Mouse (Mus musculus): ENCODE measurements at regions not wholly inside any gene's neighbourhood (a gene's known extent, or its start where the extent isn't known, plus 50 kb on each side); places are given as distances from the start of the nearest gene placed in this dataset.

DNA sequence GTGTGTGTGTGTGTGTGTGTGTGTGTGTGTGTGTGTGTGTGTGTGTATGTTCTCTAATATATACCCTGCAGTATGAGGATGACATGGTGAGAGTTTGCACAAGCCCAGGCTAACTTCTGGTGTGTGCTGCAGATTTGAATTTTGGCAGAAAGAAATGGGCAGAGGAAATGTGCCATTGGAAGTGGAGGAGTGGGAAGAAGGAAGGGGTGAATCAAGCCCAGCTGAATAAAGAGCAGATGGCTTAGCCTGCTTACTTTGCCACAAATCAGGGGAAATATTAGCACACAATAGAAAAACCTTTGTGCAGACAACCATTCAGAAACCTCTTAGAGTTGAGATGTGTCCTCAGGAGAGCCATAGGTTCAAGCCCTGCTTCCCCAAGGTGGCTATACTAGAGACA is 228.1 kb upstream of the Rgma start:
- Histone ChIP-seq H3K9me3 (ENCODE audit: control insufficient read depth, low read length) (no peaks in the 10 kb centered on the region), H3K27me3 (replicated peaks; ENCODE audit: control insufficient read depth, insufficient read depth, low read length) (no peaks in the 10 kb centered on the region), H3K9ac (ENCODE audit: low read depth, low read length) (no peak overlapping the region), H3K27ac (ENCODE audit: low read depth, low read length) (no peak overlapping the region), H3K4me2 (ENCODE audit: low read length) (no peak overlapping the region), H3K4me3 (ENCODE audit: low read length) (no peak overlapping the region), H3K36me3 (ENCODE audit: control insufficient read depth, insufficient read depth, low read length) (no peaks in the 10 kb centered on the region), H3K4me1 (ENCODE audit: control insufficient read depth, insufficient read depth, low read depth, low read length) (no peaks in the 10 kb centered on the region)
- ATAC-seq, result no peak

DNA sequence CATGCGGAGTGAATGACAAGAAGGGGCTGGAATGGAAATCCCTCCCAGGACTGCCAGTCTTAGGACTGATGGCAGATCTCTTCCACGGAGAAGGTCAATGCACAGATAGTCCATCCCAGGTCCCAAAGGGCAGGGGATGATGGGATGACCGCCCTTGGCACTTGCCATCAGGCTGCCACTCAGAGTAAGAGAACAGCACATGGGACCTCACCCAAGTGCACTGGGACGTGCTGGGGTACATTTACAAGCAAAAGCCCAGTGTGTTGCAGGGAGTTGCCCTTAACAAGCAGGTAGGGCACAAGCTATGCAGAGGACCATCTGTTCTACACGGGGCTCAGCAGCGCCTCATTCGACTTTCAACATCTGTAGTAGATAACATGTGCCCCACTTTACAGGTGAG is 224.9 kb upstream of the Rgma start:
- WGBS, result 73% methylated on average over 7 of the region's 7 CpGs
- Histone ChIP-seq H3K9ac (ENCODE audit: low read depth, low read length) (no peak overlapping the region), H3K27me3 (replicated peaks; ENCODE audit: control insufficient read depth, insufficient read depth, low read length) (no peaks in the 10 kb centered on the region), H3K4me1 (ENCODE audit: control insufficient read depth, insufficient read depth, low read depth, low read length) (no peaks in the 10 kb centered on the region), H3K4me3 (ENCODE audit: low read length) (no peak overlapping the region), H3K36me3 (ENCODE audit: control insufficient read depth, insufficient read depth, low read length) (no peaks in the 10 kb centered on the region), H3K9me3 (ENCODE audit: control insufficient read depth, low read length) (no peaks in the 10 kb centered on the region), H3K27ac (ENCODE audit: low read depth, low read length) (no peak overlapping the region), H3K4me2 (ENCODE audit: low read length) (no peak overlapping the region)
- no peak for ATAC-seq

DNA sequence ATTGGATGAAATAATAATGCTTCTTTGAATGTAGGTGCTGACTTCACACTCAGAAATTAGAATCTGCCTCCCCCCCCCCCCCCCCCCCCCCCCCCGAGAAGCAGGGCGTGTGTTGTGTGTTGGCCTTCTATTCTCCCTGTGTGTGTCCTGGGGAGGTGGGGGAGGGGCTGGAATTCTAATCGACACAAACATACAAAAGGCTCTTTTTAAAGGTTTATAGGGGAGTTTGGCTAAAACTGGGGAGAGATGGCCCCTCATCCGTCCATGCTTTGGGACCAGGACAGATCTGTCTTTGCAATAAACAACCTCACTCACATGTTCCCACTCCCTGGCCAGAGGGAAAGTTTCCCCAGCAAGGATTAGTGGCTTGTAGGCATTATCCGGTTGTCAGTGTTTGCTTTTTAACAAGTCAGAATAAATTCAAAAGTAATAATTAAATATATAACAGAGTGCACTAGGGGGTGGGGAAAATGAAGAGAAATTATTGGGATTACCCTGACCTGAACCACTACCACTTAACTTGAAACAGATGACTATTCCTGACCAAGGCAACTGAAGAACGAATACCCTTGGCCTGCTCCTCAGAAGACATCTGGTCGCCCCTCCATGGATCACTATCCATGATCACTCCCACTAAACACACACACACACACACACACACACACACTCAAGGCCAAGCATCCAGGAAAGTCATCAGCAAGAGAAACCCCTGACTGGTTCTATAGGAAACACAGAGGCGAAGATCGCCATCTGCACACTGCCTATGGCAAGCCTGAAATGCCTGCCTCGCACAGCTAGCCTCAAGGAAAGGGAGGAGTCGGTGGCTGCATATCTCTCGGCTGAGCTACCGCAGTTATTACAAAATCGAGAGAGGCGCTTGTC is 223.5 kb upstream of the Rgma start:
- Histone ChIP-seq H3K27ac (ENCODE audit: low read depth, low read length) (no peak overlapping the region), H3K9ac (ENCODE audit: low read depth, low read length) (no peak overlapping the region), H3K9me3 (ENCODE audit: control insufficient read depth, low read length) (no peaks in the 10 kb centered on the region), H3K27me3 (replicated peaks; ENCODE audit: control insufficient read depth, insufficient read depth, low read length) (no peaks in the 10 kb centered on the region), H3K36me3 (ENCODE audit: control insufficient read depth, insufficient read depth, low read length) (no peaks in the 10 kb centered on the region), H3K4me3 (ENCODE audit: low read length) (no peak overlapping the region), H3K4me2 (ENCODE audit: low read length) (no peak overlapping the region), H3K4me1 (ENCODE audit: control insufficient read depth, insufficient read depth, low read depth, low read length) (no peaks in the 10 kb centered on the region)
- 38% methylated on average over 13 of the region's 15 CpGs for WGBS
- no peak for ATAC-seq

DNA sequence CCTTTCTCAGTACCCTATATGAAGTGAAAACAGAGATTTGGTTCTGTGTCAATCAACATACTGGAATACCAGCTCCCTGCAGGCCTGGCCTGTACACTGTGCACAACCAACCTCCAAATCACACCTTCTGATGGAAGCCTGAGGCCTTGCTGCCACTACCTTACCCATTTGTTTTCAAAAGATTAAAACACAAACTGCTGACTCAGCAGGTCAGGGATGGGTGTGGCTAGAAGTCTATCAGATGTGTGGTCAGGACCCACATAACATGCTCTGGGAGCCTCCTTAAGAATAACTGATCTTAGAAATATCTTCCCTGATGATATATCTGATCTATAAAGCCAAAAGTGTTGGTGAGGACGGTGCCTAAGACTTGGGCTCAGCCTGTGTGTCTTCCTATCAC is 221.6 kb upstream of the Rgma start:
- Histone ChIP-seq H3K9me3 (ENCODE audit: control insufficient read depth, low read length) (no peaks in the 10 kb centered on the region), H3K27ac (ENCODE audit: low read depth, low read length) (no peak overlapping the region), H3K27me3 (replicated peaks; ENCODE audit: control insufficient read depth, insufficient read depth, low read length) (no peaks in the 10 kb centered on the region), H3K4me3 (ENCODE audit: low read length) (no peak overlapping the region), H3K4me2 (ENCODE audit: low read length) (no peak overlapping the region), H3K4me1 (ENCODE audit: control insufficient read depth, insufficient read depth, low read depth, low read length) (no peaks in the 10 kb centered on the region), H3K9ac (ENCODE audit: low read depth, low read length) (no peak overlapping the region), H3K36me3 (ENCODE audit: control insufficient read depth, insufficient read depth, low read length) (no peaks in the 10 kb centered on the region)
- 100% methylated on average over 1 of the region's 1 CpGs for WGBS
- no peak for ATAC-seq

- no peaks in the 10 kb centered on the region for H3K9me3 ChIP-seq (ENCODE audit: control insufficient read depth, low read length)
- no peaks in the 10 kb centered on the region for H3K4me1 ChIP-seq (ENCODE audit: control insufficient read depth, insufficient read depth, low read depth, low read length)
- WGBS, result 72% methylated on average over 5 of the region's 5 CpGs
- H3K4me2 ChIP-seq (ENCODE audit: low read length), result no peak overlapping the region
- ATAC-seq, result peak; percentile 48; the same call in 1 of the 2 replicates
- H3K27ac ChIP-seq (ENCODE audit: low read depth, low read length), result no peak overlapping the region
- H3K36me3 ChIP-seq (ENCODE audit: control insufficient read depth, insufficient read depth, low read length), result no peaks in the 10 kb centered on the region
- no peak overlapping the region for H3K9ac ChIP-seq (ENCODE audit: low read depth, low read length)
- H3K4me3 ChIP-seq (ENCODE audit: low read length), result no peak overlapping the region
- no peaks in the 10 kb centered on the region for H3K27me3 ChIP-seq (replicated peaks; ENCODE audit: control insufficient read depth, insufficient read depth, low read length)
These were observed 216.5 kb upstream of the Rgma start for GRCm38 (mm10) chr7:73158833-73159232.

DNA sequence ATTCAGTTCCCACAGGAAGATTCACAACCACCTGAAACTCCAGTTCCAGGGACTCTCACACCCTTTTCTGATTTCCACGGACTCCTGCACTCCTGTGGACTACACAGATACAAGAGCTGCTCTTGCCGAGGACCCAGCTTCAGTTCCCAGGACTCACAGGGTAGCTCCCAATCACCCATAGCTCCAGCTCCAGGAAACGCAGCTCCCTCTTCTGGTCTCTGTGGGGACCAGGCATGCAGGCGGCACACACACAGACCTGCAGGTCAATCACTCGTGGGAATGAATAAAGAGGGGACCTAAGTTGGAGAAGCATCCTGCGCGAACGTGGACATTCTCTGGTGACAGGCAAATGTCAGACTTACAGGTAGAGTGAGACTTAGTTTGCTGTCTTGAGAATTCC is 214.3 kb upstream of the Rgma start:
- Histone ChIP-seq H3K4me2 (ENCODE audit: low read length) (no peak overlapping the region), H3K27ac (ENCODE audit: low read depth, low read length) (no peak overlapping the region), H3K9me3 (ENCODE audit: control insufficient read depth, low read length) (no peaks in the 10 kb centered on the region), H3K27me3 (replicated peaks; ENCODE audit: control insufficient read depth, insufficient read depth, low read length) (no peaks in the 10 kb centered on the region), H3K4me3 (ENCODE audit: low read length) (no peak overlapping the region), H3K9ac (ENCODE audit: low read depth, low read length) (no peak overlapping the region), H3K4me1 (ENCODE audit: control insufficient read depth, insufficient read depth, low read depth, low read length) (no peaks in the 10 kb centered on the region), H3K36me3 (ENCODE audit: control insufficient read depth, insufficient read depth, low read length) (no peaks in the 10 kb centered on the region)
- WGBS, result 79% methylated on average over 8 of the region's 8 CpGs
- ATAC-seq, result no peak

GRCm38 (mm10) chr7:73163687-73164086 is 211.6 kb upstream of the Rgma start:
- no peaks in the 10 kb centered on the region for H3K9me3 ChIP-seq (ENCODE audit: control insufficient read depth, low read length)
- no peaks in the 10 kb centered on the region for H3K4me1 ChIP-seq (ENCODE audit: control insufficient read depth, insufficient read depth, low read depth, low read length)
- ATAC-seq, result no peak
- H3K27ac ChIP-seq (ENCODE audit: low read depth, low read length), result no peak overlapping the region
- no peak overlapping the region for H3K9ac ChIP-seq (ENCODE audit: low read depth, low read length)
- H3K36me3 ChIP-seq (ENCODE audit: control insufficient read depth, insufficient read depth, low read length), result no peaks in the 10 kb centered on the region
- no peak overlapping the region for H3K4me3 ChIP-seq (ENCODE audit: low read length)
- no peaks in the 10 kb centered on the region for H3K27me3 ChIP-seq (replicated peaks; ENCODE audit: control insufficient read depth, insufficient read depth, low read length)
- 61% methylated on average over 5 of the region's 5 CpGs for WGBS
- no peak overlapping the region for H3K4me2 ChIP-seq (ENCODE audit: low read length)

- no peak for ATAC-seq
- Histone ChIP-seq H3K9ac (ENCODE audit: low read depth, low read length) (no peak overlapping the region), H3K27me3 (replicated peaks; ENCODE audit: control insufficient read depth, insufficient read depth, low read length) (no peaks in the 10 kb centered on the region), H3K27ac (ENCODE audit: low read depth, low read length) (no peak overlapping the region), H3K4me3 (ENCODE audit: low read length) (no peak overlapping the region), H3K4me2 (ENCODE audit: low read length) (no peak overlapping the region), H3K9me3 (ENCODE audit: control insufficient read depth, low read length) (no peaks in the 10 kb centered on the region), H3K4me1 (ENCODE audit: control insufficient read depth, insufficient read depth, low read depth, low read length) (no peaks in the 10 kb centered on the region), H3K36me3 (ENCODE audit: control insufficient read depth, insufficient read depth, low read length) (no peaks in the 10 kb centered on the region)
- 92% methylated on average over 8 of the region's 8 CpGs for WGBS
These were observed 209.8 kb upstream of the Rgma start for GRCm38 (mm10) chr7:73165521-73165920.

DNA sequence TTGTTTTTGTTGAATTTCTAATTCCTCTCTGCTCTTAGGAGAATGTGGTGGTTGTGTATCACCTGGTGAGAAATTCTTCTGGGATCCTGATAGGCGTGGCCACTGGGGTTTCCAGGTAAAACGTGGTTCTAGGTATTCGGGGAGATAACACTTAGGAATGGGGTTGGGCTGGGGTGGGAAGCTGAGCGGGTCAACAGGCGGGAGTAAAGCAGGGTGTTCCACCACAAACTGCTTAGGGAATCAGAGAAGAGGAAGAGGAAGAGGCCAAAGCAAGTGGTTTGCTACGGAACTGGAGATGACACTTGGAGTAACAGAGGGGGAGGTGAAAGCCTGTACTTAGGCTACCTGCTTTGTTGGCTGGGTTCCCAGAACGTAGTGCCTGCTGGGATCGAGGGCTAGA is 205.9 kb upstream of the Rgma start:
- Histone ChIP-seq H3K4me3 (ENCODE audit: low read length) (no peak overlapping the region), H3K9ac (ENCODE audit: low read depth, low read length) (no peak overlapping the region), H3K27me3 (replicated peaks; ENCODE audit: control insufficient read depth, insufficient read depth, low read length) (no peaks in the 10 kb centered on the region), H3K36me3 (ENCODE audit: control insufficient read depth, insufficient read depth, low read length) (no peaks in the 10 kb centered on the region), H3K4me1 (ENCODE audit: control insufficient read depth, insufficient read depth, low read depth, low read length) (no peaks in the 10 kb centered on the region), H3K4me2 (ENCODE audit: low read length) (no peak overlapping the region), H3K9me3 (ENCODE audit: control insufficient read depth, low read length) (no peaks in the 10 kb centered on the region), H3K27ac (ENCODE audit: low read depth, low read length) (no peak overlapping the region)
- ATAC-seq, result no peak
- 86% methylated on average over 8 of the region's 8 CpGs for WGBS
